Mouse (Mus musculus) forebrain, embryonic 14.5 days (tissue): ENCODE measurements around the gene Mup20. TPM values are rescaled to one million over a fixed set of nuclear protein-coding genes. Genes with fewer than 3 reads are reported as not detected.
"Not testable (repeated sequence)": the region's sequence is repeated elsewhere in the genome, so short reads cannot be mapped to it uniquely, and the experiment has no call there.

Source experiments
- ATAC-seq: fragments of 200-750 bp; cut with Nextera tagmentation; 2 replicates; pipeline ENCODE4 v1.8.0; 2017; ENCODE audit warnings: mild to moderate bottlenecking, moderate library complexity
- DNase-seq: peaks from one replicate; pipeline ENCODE4 v3.0.0-alpha.2; 2015; ENCODE audit warnings: low spot score
- H3K27ac ChIP-seq: fragments of 300-500 bp; sonication (generic); 2 replicates; pipeline ENCODE4 v1.5.1; 2014; ENCODE audit warnings: low read depth, mild to moderate bottlenecking, control low read depth, low read length, moderate library complexity
- H3K27me3 ChIP-seq: fragments of 300-500 bp; sonication (generic); replicated peaks from 2 replicates; pipeline ENCODE4 v1.6.1; 2014; ENCODE audit warnings: low read length, control low read depth, mixed read lengths; ENCODE audit not compliant: control insufficient read depth, insufficient read depth
- H3K36me3 ChIP-seq: fragments of 300-500 bp; sonication (generic); 2 replicates; pipeline ENCODE4 v1.6.1; 2014; ENCODE audit warnings: low read length, control low read depth; ENCODE audit not compliant: control insufficient read depth, insufficient read depth
- H3K4me1 ChIP-seq: fragments of 300-500 bp; sonication (generic); 2 replicates; pipeline ENCODE4 v1.6.1; 2014; ENCODE audit warnings: antibody characterized with exemption, low read length, control low read depth; ENCODE audit not compliant: control insufficient read depth, insufficient read depth
- H3K4me2 ChIP-seq: fragments of 300-500 bp; sonication (generic); 2 replicates; pipeline ENCODE4 v1.6.1; 2014; ENCODE audit warnings: mild to moderate bottlenecking, control low read depth, low read length
- H3K4me3 ChIP-seq: fragments of 300-500 bp; sonication (generic); 2 replicates; pipeline ENCODE4 v1.5.1; 2014; ENCODE audit warnings: low read depth, low read length, control low read depth
- H3K9ac ChIP-seq: fragments of 300-500 bp; sonication (generic); 2 replicates; pipeline ENCODE4 v1.6.1; 2014; ENCODE audit warnings: mild to moderate bottlenecking, low read length, control low read depth, moderate library complexity
- H3K9me3 ChIP-seq: fragments of 300-500 bp; sonication (generic); replicated peaks from 2 replicates; pipeline ENCODE4 v1.6.1; 2016; ENCODE audit warnings: low read length, control low read depth, mixed read lengths; ENCODE audit not compliant: control insufficient read depth
- WGBS: fragments of 180-500 bp; shearing (Covaris S2); extraction: QIAGEN DNeasy Blood & Tissue Kit; methylation state at CpG from one replicate; pipeline ENCODE4 v1.1.7; 2014; 5-methylcytosine and 5-hydroxymethylcytosine counted together
- polyA plus RNA-seq: library from polyadenylated mRNA; unstranded; fragments of >200 nt; fragmentation: Nextera tagmentation; extraction: Ambion mirVana; gene quantifications from 2 replicates; pipeline ENCODE4 v1.2.1, GENCODE M21; 2014

Gene Mup20
- not detected in 2 replicates for polyA plus RNA-seq

GRCm38 (mm10) chr4:62054058-62054457 is at the start of gene Mup20:
Gene Mup20 (minus strand): TSS chr4:62054158.
- not testable (repeated sequence) for H3K9ac ChIP-seq, H3K4me1 ChIP-seq, H3K36me3 ChIP-seq, H3K27ac ChIP-seq, H3K9me3 ChIP-seq, DNase-seq, H3K4me2 ChIP-seq, ATAC-seq, H3K4me3 ChIP-seq, H3K27me3 ChIP-seq
- WGBS = 87% methylated on average over 2 of the region's 3 CpGs

DNA sequence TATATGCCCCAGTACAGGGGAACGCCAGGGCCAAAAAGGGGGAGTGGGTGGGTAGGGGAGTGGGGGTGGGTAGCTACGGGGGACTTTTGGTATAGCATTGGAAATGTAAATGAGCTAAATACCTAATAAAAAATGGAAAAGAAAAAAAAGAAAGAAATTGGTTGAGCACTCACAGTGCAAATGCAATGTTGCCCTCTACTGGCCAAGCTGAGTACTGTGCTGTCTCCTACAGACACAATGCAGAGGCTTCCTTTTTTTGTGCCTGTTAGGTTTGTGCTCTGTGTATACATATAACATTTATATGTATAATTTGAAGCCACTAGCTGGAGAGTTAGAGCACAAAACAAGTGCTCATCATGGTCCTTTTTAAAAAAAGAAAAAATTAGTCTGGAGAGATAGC is 49.4 kb upstream of the Mup20 start:
- peak; percentile 27 for DNase-seq
- not testable (repeated sequence) for H3K27ac ChIP-seq, ATAC-seq, H3K4me2 ChIP-seq, H3K9ac ChIP-seq, H3K4me3 ChIP-seq, H3K27me3 ChIP-seq, H3K4me1 ChIP-seq, H3K9me3 ChIP-seq, H3K36me3 ChIP-seq
- 79% methylated on average over 2 of the region's 2 CpGs for WGBS

DNA sequence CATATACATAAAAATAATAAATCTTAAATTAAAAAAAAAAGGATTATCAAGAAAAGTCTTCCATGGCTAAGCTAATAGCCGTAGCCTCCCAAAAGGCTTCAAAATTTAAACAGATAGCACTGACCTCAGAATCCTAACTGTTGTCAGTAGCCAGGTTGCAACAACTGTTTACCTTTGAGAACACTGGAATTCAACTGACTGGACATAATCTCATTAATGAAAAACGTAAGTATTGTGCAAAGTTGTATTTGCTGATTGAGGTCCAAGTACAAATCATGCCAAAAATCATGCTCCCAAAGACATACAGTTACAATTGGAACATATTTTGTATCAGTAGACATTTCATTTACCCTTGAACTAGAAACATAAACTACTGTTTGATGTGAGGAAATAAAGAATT is 34.0 kb upstream of the Mup20 start:
- DNase-seq = no peak
- WGBS = 83% methylated on average over 2 of the region's 2 CpGs
- ATAC-seq = no peak
- no peaks in the 10 kb centered on the region for H3K27me3 ChIP-seq
- H3K36me3 ChIP-seq = no peaks in the 10 kb centered on the region
- no peaks in the 10 kb centered on the region for H3K9me3 ChIP-seq
- H3K27ac ChIP-seq = no peak overlapping the region
- H3K9ac ChIP-seq = no peak overlapping the region
- no peak overlapping the region for H3K4me2 ChIP-seq
- H3K4me1 ChIP-seq = no peaks in the 10 kb centered on the region
- H3K4me3 ChIP-seq = no peak overlapping the region

DNA sequence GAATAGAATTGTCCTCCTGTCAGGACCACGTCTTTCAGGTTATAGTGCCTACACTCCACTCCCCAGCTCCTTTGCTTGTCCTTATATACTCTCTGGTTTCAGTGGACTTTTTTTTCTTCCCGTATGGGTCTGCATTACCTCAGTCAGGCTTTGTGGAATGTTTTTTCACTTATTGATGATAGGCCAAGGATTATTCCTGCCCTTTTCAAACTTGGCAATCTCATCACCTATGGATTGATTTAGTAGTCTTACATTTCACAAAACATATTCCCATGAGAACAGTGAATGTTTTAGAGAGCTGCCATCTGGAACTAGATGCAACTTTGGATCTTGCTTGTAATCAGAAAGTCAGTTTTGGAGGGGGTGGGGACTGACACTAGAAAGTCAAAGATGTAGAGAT is 33.3 kb upstream of the Mup20 start, which contains the start of gene Mup3:
TSS of gene Mup3 (minus strand) at position 102 of the 400 bp plus-strand sequence.
- H3K4me2 ChIP-seq = no peak within 1 kb of the TSS
- WGBS = 86% methylated on average over 2 of the region's 2 CpGs
- no peak within 1 kb of the TSS for H3K4me3 ChIP-seq
- H3K9ac ChIP-seq = no peak within 1 kb of the TSS
- DNase-seq = no peak
- no peaks in the 10 kb centered on the region for H3K36me3 ChIP-seq
- no peaks in the 10 kb centered on the region for H3K27me3 ChIP-seq
- H3K27ac ChIP-seq = no peak within 1 kb of the TSS
- H3K4me1 ChIP-seq = no peaks in the 10 kb centered on the region
- H3K9me3 ChIP-seq = no peaks in the 10 kb centered on the region
- no peak for ATAC-seq

DNA sequence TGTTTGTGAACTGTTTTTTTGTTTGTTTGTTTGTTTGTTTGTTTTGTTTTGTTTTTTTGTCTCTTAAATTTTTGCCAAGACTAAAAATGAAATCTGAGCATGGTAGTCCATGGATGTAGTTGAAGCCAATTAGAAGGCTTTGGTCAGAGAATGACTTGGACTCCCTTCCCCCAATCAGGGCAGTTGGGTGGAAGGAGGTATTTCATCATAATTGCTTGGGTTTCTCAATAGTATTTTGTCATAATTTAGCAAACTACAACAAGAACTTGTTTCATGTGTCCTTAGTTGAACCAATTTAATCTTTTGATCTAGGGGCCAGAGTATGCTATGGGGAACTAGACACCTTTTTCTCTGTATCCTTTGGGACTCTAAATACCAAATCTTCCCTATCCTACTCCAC is 28.8 kb upstream of the Mup20 start:
- H3K27ac ChIP-seq = no peak overlapping the region
- ATAC-seq = no peak
- H3K27me3 ChIP-seq = no peaks in the 10 kb centered on the region

GRCm38 (mm10) chr4:62075126-62075525 is 21.2 kb upstream of the Mup20 start:
- no peak overlapping the region for H3K4me2 ChIP-seq
- 42% methylated on average over 3 of the region's 3 CpGs for WGBS
- H3K27me3 ChIP-seq = no peaks in the 10 kb centered on the region
- H3K4me3 ChIP-seq = no peak overlapping the region
- H3K9ac ChIP-seq = no peak overlapping the region
- ATAC-seq (no peak), DNase-seq (no peak)
- H3K36me3 ChIP-seq = no peaks in the 10 kb centered on the region
- H3K9me3 ChIP-seq = no peaks in the 10 kb centered on the region; the same call in 1 of the 2 replicates
- no peaks in the 10 kb centered on the region for H3K4me1 ChIP-seq
- no peak overlapping the region for H3K27ac ChIP-seq

More for the DNA sequence above, 28.8 kb upstream of the Mup20 start:
- Histone ChIP-seq H3K4me1 (no peaks in the 10 kb centered on the region), H3K4me2 (no peak overlapping the region), H3K4me3 (no peak overlapping the region), H3K9me3 (no peaks in the 10 kb centered on the region), H3K36me3 (no peaks in the 10 kb centered on the region), H3K9ac (no peak overlapping the region)
- no peak for DNase-seq

GRCm38 (mm10) chr4:62054780-62055179 is 822 bp upstream of the Mup20 start:
- not testable (repeated sequence) for H3K36me3 ChIP-seq

GRCm38 (mm10) chr4:62026281-62026680 is 27.7 kb downstream of the Mup20 start:
- no peaks in the 10 kb centered on the region for H3K9me3 ChIP-seq
- no peak for ATAC-seq
- no peak for DNase-seq
- WGBS = 89% methylated on average over 1 of the region's 1 CpGs
- H3K27me3 ChIP-seq = no peaks in the 10 kb centered on the region
- no peak overlapping the region for H3K4me3 ChIP-seq
- no peak overlapping the region for H3K4me2 ChIP-seq
- H3K4me1 ChIP-seq = no peaks in the 10 kb centered on the region
- H3K9ac ChIP-seq = no peak overlapping the region
- no peaks in the 10 kb centered on the region for H3K36me3 ChIP-seq
- H3K27ac ChIP-seq = no peak overlapping the region

More at GRCm38 (mm10) chr4:62054780-62055179, 822 bp upstream of the Mup20 start:
- H3K4me2 ChIP-seq, ATAC-seq, DNase-seq, H3K9ac ChIP-seq, H3K4me1 ChIP-seq, H3K4me3 ChIP-seq, H3K27me3 ChIP-seq, H3K9me3 ChIP-seq, H3K27ac ChIP-seq: not testable (repeated sequence)
- WGBS = 88% methylated on average over 2 of the region's 2 CpGs

DNA sequence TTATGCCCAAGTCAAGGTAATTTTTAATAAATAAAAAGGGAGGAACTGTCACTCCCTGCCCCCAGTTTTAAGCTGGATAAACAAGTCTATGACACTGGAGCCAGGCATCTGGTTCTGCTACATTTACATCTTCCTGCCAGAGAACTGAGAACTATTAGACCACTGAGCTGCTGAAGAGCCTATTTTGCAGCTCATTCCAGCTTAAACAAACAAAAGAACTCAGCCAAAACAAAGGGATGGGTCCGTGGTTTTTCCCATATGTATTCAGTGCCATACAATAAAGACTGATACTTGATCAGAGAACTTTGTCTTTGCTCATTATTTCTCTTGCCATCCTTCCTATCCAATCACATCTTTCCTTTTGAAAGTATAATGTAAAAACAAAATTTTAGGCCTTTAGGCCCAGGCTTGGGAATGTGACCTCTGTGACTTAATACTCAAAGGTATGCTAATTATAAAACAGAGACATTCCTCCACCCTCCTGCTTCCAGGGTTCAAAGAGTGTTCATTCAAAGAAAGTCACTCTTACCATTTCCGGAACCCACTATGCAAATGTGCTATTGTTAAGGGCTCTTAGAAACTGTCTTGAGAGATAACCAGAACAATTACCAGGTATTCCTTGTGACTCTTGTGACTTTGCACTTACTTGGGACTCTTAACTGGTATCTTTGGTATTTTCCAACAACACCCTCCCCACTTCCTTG is 29.6 kb downstream of the Mup20 start:
- Histone ChIP-seq H3K9me3 (no peaks in the 10 kb centered on the region), H3K4me3 (no peak overlapping the region), H3K27ac (no peak overlapping the region), H3K4me1 (no peaks in the 10 kb centered on the region), H3K4me2 (no peak overlapping the region), H3K9ac (no peak overlapping the region), H3K27me3 (no peaks in the 10 kb centered on the region), H3K36me3 (no peaks in the 10 kb centered on the region)
- WGBS = 58% methylated on average over 2 of the region's 2 CpGs
- ATAC-seq = no peak
- no peak for DNase-seq
